Mouse (Mus musculus): ENCODE data around the gene Tmem52b. TPM values are rescaled to one million over a fixed set of nuclear protein-coding genes. Genes with fewer than 3 reads are reported as not detected.

Tmem52b gene
- polyA plus RNA-seq, 1 experiment from 2014 or later: 0.11 TPM

DNA sequence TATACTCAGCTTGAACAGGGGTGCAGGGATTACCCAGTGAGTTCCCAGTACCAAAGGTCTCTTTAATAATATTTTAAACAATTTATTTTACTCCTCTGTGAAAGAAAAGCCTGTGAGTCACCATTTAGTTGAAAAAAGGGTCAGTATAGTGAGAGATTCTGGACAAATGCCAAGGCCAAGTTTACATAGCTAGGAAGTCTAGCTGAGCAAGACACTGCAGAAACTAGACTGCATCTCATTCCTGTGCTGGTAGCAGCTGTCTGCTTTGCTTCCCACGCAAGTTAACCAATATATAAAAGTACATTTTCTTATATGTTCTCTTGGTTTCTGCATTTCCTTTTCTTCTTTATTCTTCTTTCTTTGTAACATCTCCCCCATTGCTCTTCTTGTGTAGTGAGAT is 1.1 kb downstream of the Tmem52b start:
- H3K4me1 ChIP-seq (replicated peaks; ENCODE audit: control insufficient read depth, insufficient read depth): no peaks in the 10 kb centered on the region; the same call in 1 of the 2 replicates
- peak; percentile 84 for ATAC-seq (ENCODE audit: low FRiP score, low TSS enrichment)
- WGBS: 17% methylated on average over 1 of the region's 1 CpGs
- no peaks in the 10 kb centered on the region for H3K9me3 ChIP-seq (ENCODE audit: control insufficient read depth, low read length)
- H3K9ac ChIP-seq (ENCODE audit: low read length): no peak overlapping the region
- no peak for DNase-seq (ENCODE audit: low spot score)
- H3K4me3 ChIP-seq (ENCODE audit: low read depth, low read length): no peak overlapping the region
- no peaks in the 10 kb centered on the region for H3K27me3 ChIP-seq (ENCODE audit: control insufficient read depth, insufficient read depth, low read length)
- H3K36me3 ChIP-seq (ENCODE audit: control insufficient read depth, insufficient read depth, low read length): no peaks in the 10 kb centered on the region
- H3K27ac ChIP-seq (replicated peaks): no peak overlapping the region
- TF ChIP-seq CTCF (IDR thresholded peaks at IDR 0.05; ENCODE audit: low read depth) (no peak), EP300 (optimal IDR thresholded peaks at IDR 0.05) (no peak)
- no peak overlapping the region for H3K4me2 ChIP-seq (replicated peaks; ENCODE audit: low read depth)

DNA sequence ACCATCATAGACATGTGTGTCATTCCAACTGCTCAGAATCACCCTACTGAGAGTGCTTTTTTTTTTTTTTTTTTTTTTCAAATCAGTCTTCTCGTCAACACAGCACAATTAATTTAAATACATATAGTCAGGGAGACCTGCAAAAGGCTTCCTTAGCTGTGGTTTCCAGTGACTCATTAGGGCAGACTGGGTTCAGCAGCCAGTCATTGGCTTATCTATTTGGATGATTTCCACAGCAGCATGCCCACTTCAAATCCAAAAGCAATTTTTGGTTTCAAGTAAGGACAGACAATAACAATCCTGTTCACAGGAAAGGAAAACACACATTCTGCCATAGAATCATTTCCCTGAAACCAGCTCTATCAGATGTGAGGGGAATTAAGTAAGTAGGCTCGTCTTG is 2.0 kb downstream of the Tmem52b start:
- no peaks in the 10 kb centered on the region; the same call in 1 of the 2 replicates for H3K4me1 ChIP-seq (replicated peaks; ENCODE audit: control insufficient read depth, insufficient read depth)
- no peaks in the 10 kb centered on the region for H3K36me3 ChIP-seq (ENCODE audit: control insufficient read depth, insufficient read depth, low read length)
- H3K4me3 ChIP-seq (ENCODE audit: low read depth, low read length): no peak overlapping the region
- H3K4me2 ChIP-seq (replicated peaks; ENCODE audit: low read depth): no peak overlapping the region
- no peak overlapping the region for H3K27ac ChIP-seq (replicated peaks)
- ATAC-seq (ENCODE audit: low FRiP score, low TSS enrichment) (no peak), DNase-seq (ENCODE audit: low spot score) (no peak)
- TF ChIP-seq CTCF (IDR thresholded peaks at IDR 0.05; ENCODE audit: low read depth) (no peak), EP300 (optimal IDR thresholded peaks at IDR 0.05) (no peak)
- no peaks in the 10 kb centered on the region for H3K9me3 ChIP-seq (ENCODE audit: control insufficient read depth, low read length)
- H3K9ac ChIP-seq (ENCODE audit: low read length): no peak overlapping the region
- no peaks in the 10 kb centered on the region for H3K27me3 ChIP-seq (ENCODE audit: control insufficient read depth, insufficient read depth, low read length)
- 44% methylated on average over 2 of the region's 2 CpGs for WGBS

DNA sequence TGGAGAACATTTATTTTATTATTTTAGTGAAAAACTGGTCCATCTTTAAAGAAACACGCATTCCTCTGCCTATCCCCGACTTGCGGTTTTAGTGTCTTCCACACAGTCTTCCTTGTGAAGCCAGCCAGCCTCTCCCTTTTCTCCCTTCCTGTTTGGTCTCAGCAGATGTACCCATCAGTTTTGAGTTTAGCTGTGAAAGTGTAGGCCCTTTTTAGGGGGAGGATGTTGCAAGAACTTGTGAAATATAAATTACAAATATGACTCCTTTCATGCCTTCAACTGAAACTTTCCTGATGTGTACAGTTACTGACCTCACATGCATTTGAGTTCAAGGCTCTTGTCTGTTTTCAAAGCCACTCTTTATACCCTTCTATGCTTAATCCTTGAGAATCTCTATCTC is 2.7 kb downstream of the Tmem52b start:
- H3K9me3 ChIP-seq (ENCODE audit: control insufficient read depth, low read length): no peaks in the 10 kb centered on the region
- DNase-seq (ENCODE audit: low spot score) (no peak), ATAC-seq (ENCODE audit: low FRiP score, low TSS enrichment) (no peak)
- H3K27ac ChIP-seq (replicated peaks): no peak overlapping the region
- H3K4me1 ChIP-seq (replicated peaks; ENCODE audit: control insufficient read depth, insufficient read depth): no peaks in the 10 kb centered on the region; the same call in 1 of the 2 replicates
- no peak overlapping the region for H3K4me3 ChIP-seq (ENCODE audit: low read depth, low read length)
- no peaks in the 10 kb centered on the region for H3K27me3 ChIP-seq (ENCODE audit: control insufficient read depth, insufficient read depth, low read length)
- H3K36me3 ChIP-seq (ENCODE audit: control insufficient read depth, insufficient read depth, low read length): no peaks in the 10 kb centered on the region
- TF ChIP-seq EP300 (optimal IDR thresholded peaks at IDR 0.05): no peak
- no peak for TF ChIP-seq CTCF (IDR thresholded peaks at IDR 0.05; ENCODE audit: low read depth)
- no peak overlapping the region for H3K4me2 ChIP-seq (replicated peaks; ENCODE audit: low read depth)
- H3K9ac ChIP-seq (ENCODE audit: low read length): no peak overlapping the region
- 74% methylated on average over 3 of the region's 3 CpGs for WGBS

DNA sequence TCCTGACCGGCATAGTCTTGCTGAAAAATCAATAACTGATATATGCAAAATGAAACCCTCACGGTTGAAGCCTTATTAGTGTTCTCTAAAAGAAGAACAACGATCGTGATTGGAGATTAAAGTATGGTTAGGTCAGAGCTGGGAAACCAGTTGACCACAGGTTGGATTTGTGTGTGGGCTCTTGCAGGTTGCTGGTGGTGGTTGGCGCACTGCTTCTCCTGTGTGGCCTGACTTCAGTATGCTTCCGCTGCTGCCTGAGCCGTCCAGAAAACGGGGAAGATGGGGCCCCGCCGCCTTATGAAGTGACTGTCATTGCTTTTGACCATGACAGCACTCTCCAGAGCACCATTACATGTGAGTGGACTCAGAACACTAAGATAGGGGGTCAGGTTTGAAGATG is 4.0 kb downstream of the Tmem52b start:
- Histone ChIP-seq H3K4me3 (ENCODE audit: low read depth, low read length) (no peak overlapping the region), H3K4me2 (replicated peaks; ENCODE audit: low read depth) (no peak overlapping the region), H3K9me3 (ENCODE audit: control insufficient read depth, low read length) (no peaks in the 10 kb centered on the region), H3K27me3 (ENCODE audit: control insufficient read depth, insufficient read depth, low read length) (no peaks in the 10 kb centered on the region), H3K36me3 (ENCODE audit: control insufficient read depth, insufficient read depth, low read length) (no peaks in the 10 kb centered on the region), H3K4me1 (replicated peaks; ENCODE audit: control insufficient read depth, insufficient read depth) (no peaks in the 10 kb centered on the region; the same call in 1 of the 2 replicates), H3K27ac (replicated peaks) (no peak overlapping the region), H3K9ac (ENCODE audit: low read length) (no peak overlapping the region)
- TF ChIP-seq EP300 (optimal IDR thresholded peaks at IDR 0.05): no peak
- no peak for TF ChIP-seq CTCF (IDR thresholded peaks at IDR 0.05; ENCODE audit: low read depth)
- ATAC-seq (ENCODE audit: low FRiP score, low TSS enrichment) (no peak), DNase-seq (ENCODE audit: low spot score) (no peak)
- WGBS: 81% methylated on average over 10 of the region's 10 CpGs

DNA sequence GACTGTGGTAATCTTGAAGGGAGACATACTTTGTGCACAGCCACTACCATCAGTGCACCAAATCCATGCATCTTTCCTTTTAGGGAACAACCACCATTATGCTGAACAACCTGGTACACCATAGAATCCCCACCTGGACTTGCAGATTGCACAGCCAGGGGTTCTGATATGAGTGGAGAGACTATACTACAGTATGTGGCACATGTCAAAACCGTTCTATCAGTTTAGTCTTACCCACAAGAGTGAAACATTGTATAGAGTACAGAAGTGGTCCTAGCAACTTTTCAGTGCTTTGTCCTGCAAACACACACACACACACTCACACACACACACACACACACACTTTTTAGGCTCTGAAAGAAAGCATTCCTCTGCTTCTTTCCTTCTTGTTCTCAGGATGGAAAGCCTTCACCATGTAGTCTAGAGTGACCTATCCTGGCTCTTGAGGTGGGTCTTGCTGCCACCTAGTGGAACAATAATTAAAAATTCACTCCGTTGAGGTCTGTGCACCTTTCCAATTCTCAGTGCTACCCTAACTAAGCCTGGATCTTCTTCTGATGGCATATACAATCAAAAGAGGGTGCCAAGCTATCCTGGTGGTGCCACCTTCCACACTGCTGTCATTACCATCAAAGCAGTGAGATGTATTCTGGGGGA is 5.5 kb downstream of the Tmem52b start:
- H3K27me3 ChIP-seq (ENCODE audit: control insufficient read depth, insufficient read depth, low read length): no peaks in the 10 kb centered on the region
- peak; percentile 72; the same call in 1 of the 2 replicates for ATAC-seq (ENCODE audit: low FRiP score, low TSS enrichment)

DNA sequence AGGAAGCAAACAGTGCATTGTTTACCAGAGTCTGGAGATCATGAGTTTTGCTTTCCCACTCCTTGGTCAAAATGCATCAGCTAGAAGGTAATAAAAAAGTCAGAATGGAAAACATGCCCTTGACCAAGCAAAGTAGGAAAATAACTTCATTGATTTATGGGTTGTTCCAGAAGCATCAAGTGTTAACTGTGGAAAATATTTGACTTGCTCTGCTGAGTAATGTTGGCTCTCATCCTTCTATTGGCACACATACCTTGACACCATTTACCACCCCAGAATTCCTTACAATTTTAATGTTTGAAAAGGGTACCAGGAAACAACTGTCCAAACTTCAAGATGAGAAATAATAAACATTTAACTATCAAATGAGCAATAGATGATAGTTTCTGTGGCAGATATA is 13.7 kb downstream of the Tmem52b start:
- DNase-seq (ENCODE audit: low spot score): no peak
- no peaks in the 10 kb centered on the region for H3K36me3 ChIP-seq (ENCODE audit: control insufficient read depth, insufficient read depth, low read length)
- no peaks in the 10 kb centered on the region for H3K4me1 ChIP-seq (replicated peaks; ENCODE audit: control insufficient read depth, insufficient read depth)
- no peak overlapping the region for H3K9ac ChIP-seq (ENCODE audit: low read length)
- no peaks in the 10 kb centered on the region for H3K9me3 ChIP-seq (ENCODE audit: control insufficient read depth, low read length)
- H3K27ac ChIP-seq (replicated peaks): no peak overlapping the region
- no peak overlapping the region for H3K4me2 ChIP-seq (replicated peaks; ENCODE audit: low read depth)
- TF ChIP-seq CTCF (IDR thresholded peaks at IDR 0.05; ENCODE audit: low read depth) (no peak), EP300 (optimal IDR thresholded peaks at IDR 0.05) (no peak)
- H3K27me3 ChIP-seq (ENCODE audit: control insufficient read depth, insufficient read depth, low read length): no peaks in the 10 kb centered on the region
- H3K4me3 ChIP-seq (ENCODE audit: low read depth, low read length): no peak overlapping the region
- no peak for ATAC-seq (ENCODE audit: low FRiP score, low TSS enrichment)

More for the DNA sequence above, 5.5 kb downstream of the Tmem52b start:
- Histone ChIP-seq H3K9ac (ENCODE audit: low read length) (no peak overlapping the region), H3K4me1 (replicated peaks; ENCODE audit: control insufficient read depth, insufficient read depth) (no peaks in the 10 kb centered on the region; the same call in 1 of the 2 replicates), H3K9me3 (ENCODE audit: control insufficient read depth, low read length) (no peaks in the 10 kb centered on the region), H3K27ac (replicated peaks) (no peak overlapping the region), H3K4me2 (replicated peaks; ENCODE audit: low read depth) (no peak overlapping the region), H3K36me3 (ENCODE audit: control insufficient read depth, insufficient read depth, low read length) (no peaks in the 10 kb centered on the region), H3K4me3 (ENCODE audit: low read depth, low read length) (no peak overlapping the region)
- no peak for TF ChIP-seq EP300 (optimal IDR thresholded peaks at IDR 0.05)
- peak; percentile 87 for TF ChIP-seq CTCF (IDR thresholded peaks at IDR 0.05; ENCODE audit: low read depth)
- DNase-seq (ENCODE audit: low spot score): no peak
- 50% methylated on average over 2 of the region's 2 CpGs for WGBS

All from stomach, postnatal 0 days (tissue).